Mouse (Mus musculus): ENCODE measurements around the gene Fgf10.

DNA sequence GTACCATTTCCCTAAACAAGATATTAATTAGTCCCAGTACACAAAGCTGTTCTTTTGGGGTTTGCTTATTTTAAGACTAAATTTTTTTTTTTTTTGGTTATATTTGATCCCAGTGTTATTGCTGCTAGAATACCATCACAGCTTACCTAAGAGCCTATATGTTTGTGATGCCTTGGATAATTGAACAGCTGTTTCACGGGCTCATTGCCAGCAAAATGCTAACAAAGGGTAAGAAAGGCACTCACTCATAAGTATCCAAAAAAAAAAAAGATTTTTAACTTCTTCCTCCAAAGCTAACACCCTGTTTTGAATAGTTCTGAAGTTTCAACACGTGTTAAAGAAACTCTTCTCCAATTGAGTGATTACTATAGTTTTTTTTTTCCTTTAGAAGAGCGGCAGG is 48.8 kb downstream of the Fgf10 start:
- TF ChIP-seq CTCF (conservative IDR thresholded peaks at IDR 0.05; ENCODE audit: low read length), result no peak
- no peak for TF ChIP-seq NANOG (IDR thresholded peaks at IDR 0.05; ENCODE audit: borderline replicate concordance, low read length)
- no peak for TF ChIP-seq POU5F1 (IDR thresholded peaks at IDR 0.05; ENCODE audit: borderline replicate concordance, low read length)

All from E14TG2a.4 (cell line).